Mouse (Mus musculus): ENCODE results near the gene Sftpa1.

Gene Sftpa1

GRCm38 (mm10) chr14:41131540-41131939 lies at the start of gene Sftpa1:
TSS of gene Sftpa1 (plus strand) at chr14:41131782.
- DNase-seq (ENCODE audit: low spot score): no peak

- DNase-seq (ENCODE audit: low spot score): no peak
These were observed 49.2 kb upstream of the Sftpa1 start for GRCm38 (mm10) chr14:41082408-41082807.

- no peak for DNase-seq (ENCODE audit: low spot score)
These were observed 44.1 kb upstream of the Sftpa1 start for GRCm38 (mm10) chr14:41087509-41087908.

- no peak for DNase-seq (ENCODE audit: low spot score)
These were observed 40.8 kb upstream of the Sftpa1 start for GRCm38 (mm10) chr14:41090777-41091176.

- no peak for DNase-seq (ENCODE audit: low spot score)
These were observed 37.5 kb upstream of the Sftpa1 start for GRCm38 (mm10) chr14:41094114-41094513.

- DNase-seq (ENCODE audit: low spot score): no peak
These were observed 35.2 kb upstream of the Sftpa1 start for GRCm38 (mm10) chr14:41096296-41096860.

GRCm38 (mm10) chr14:41098726-41099125 lies 32.9 kb upstream of the Sftpa1 start:
- no peak for DNase-seq (ENCODE audit: low spot score)

GRCm38 (mm10) chr14:41100712-41101111 lies 30.9 kb upstream of the Sftpa1 start:
- DNase-seq (ENCODE audit: low spot score): no peak

- no peak for DNase-seq (ENCODE audit: low spot score)
These were observed 30.3 kb upstream of the Sftpa1 start for GRCm38 (mm10) chr14:41101242-41101641.

GRCm38 (mm10) chr14:41102269-41102668 lies 29.3 kb upstream of the Sftpa1 start:
- no peak for DNase-seq (ENCODE audit: low spot score)

GRCm38 (mm10) chr14:41104853-41105444 lies 26.6 kb upstream of the Sftpa1 start, which contains the start of gene Mat1a:
TSS of gene Mat1a (plus strand) at chr14:41105035.
- no peak for DNase-seq (ENCODE audit: low spot score)

- no peak for DNase-seq (ENCODE audit: low spot score)
These were observed 20.4 kb upstream of the Sftpa1 start for GRCm38 (mm10) chr14:41111031-41111668.

GRCm38 (mm10) chr14:41112944-41113343 lies 18.6 kb upstream of the Sftpa1 start:
- no peak for DNase-seq (ENCODE audit: low spot score)

GRCm38 (mm10) chr14:41116271-41116670 lies 15.3 kb upstream of the Sftpa1 start:
- no peak for DNase-seq (ENCODE audit: low spot score)

GRCm38 (mm10) chr14:41124683-41125082 lies 6.9 kb upstream of the Sftpa1 start:
- DNase-seq (ENCODE audit: low spot score): no peak

- DNase-seq (ENCODE audit: low spot score): no peak
These were observed 3.6 kb upstream of the Sftpa1 start for GRCm38 (mm10) chr14:41127997-41128396.

GRCm38 (mm10) chr14:41137006-41137405 lies 5.4 kb downstream of the Sftpa1 start:
- no peak for DNase-seq (ENCODE audit: low spot score)

- DNase-seq (ENCODE audit: low spot score): no peak
These were observed 9.1 kb downstream of the Sftpa1 start for GRCm38 (mm10) chr14:41140686-41141085.

- DNase-seq (ENCODE audit: low spot score): no peak
These were observed 14.5 kb downstream of the Sftpa1 start for GRCm38 (mm10) chr14:41146035-41146434.

- DNase-seq (ENCODE audit: low spot score): no peak
These were observed 15.3 kb downstream of the Sftpa1 start for GRCm38 (mm10) chr14:41146922-41147321.

GRCm38 (mm10) chr14:41147356-41147755 lies 15.8 kb downstream of the Sftpa1 start:
- no peak for DNase-seq (ENCODE audit: low spot score)

- no peak for DNase-seq (ENCODE audit: low spot score)
These were observed 19.8 kb downstream of the Sftpa1 start, which contains the start of gene Mbl1 for GRCm38 (mm10) chr14:41151220-41151898. TSS of gene Mbl1 (plus strand) at chr14:41151458.

GRCm38 (mm10) chr14:41160076-41160475 lies 28.5 kb downstream of the Sftpa1 start:
- DNase-seq (ENCODE audit: low spot score): no peak

All from testis, postnatal 14 days (tissue).